Mouse (Mus musculus) CD4-positive, CD25-positive, alpha-beta regulatory T cell, adult 2 months (primary cell): ENCODE data around the gene Rapgef3.
A peak's percentile ranks its signal among the peaks of the same experiment; 100 is the strongest.

Experiments used
- DNase-seq: peaks from one replicate; pipeline ENCODE4 v3.0.0-alpha.2; 2012; ENCODE audit warnings: low read depth, low spot score

Gene Rapgef3

DNA sequence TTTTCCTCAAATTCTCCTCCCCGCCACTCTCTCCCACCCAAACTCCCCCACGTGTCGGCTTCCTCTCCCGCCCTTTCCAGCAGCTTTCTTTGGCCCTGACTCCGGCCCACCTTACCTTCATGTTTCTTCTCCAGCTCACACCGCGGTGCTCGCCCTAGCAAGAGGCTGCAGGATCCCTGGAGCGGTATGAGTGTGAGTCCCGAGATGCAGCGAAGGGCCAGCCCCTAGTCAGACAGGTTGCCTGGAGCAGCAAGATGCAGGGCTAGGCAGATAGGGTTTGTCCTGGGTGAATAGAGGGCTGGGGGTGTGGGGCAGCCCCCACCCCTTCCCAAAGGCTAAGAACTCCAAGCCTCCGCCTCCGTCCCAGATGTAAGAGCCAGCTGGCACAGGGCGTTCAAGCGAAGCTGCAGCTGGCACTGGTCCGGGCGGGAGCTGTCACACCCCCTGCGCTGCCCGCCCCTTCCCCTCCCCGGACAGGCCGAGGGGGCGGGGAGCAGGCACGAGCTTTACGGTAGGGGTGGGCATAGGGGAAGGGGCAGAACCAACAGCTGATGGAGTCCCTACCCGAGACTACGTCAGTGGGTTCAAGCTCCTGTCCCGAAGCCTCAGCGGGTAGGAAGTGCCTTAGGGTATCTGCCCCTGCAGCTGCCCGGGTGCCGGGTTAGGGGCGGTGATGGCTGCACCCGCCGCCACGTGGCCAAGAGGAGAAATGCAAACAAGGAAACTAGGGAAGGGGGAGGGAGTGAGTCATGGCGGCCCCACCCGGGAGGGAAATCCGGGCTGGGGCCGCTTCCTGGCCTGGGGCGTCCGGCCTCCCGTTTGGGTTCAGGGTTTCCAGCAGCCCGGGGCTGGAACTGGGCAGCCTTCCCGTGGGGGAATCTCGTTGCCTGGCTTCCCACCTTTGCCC, at the start of gene Rapgef3:
Gene Rapgef3 (minus strand): TSS at position 693 of the 907 bp plus-strand sequence.
- DNase-seq: peak; percentile 84

DNA sequence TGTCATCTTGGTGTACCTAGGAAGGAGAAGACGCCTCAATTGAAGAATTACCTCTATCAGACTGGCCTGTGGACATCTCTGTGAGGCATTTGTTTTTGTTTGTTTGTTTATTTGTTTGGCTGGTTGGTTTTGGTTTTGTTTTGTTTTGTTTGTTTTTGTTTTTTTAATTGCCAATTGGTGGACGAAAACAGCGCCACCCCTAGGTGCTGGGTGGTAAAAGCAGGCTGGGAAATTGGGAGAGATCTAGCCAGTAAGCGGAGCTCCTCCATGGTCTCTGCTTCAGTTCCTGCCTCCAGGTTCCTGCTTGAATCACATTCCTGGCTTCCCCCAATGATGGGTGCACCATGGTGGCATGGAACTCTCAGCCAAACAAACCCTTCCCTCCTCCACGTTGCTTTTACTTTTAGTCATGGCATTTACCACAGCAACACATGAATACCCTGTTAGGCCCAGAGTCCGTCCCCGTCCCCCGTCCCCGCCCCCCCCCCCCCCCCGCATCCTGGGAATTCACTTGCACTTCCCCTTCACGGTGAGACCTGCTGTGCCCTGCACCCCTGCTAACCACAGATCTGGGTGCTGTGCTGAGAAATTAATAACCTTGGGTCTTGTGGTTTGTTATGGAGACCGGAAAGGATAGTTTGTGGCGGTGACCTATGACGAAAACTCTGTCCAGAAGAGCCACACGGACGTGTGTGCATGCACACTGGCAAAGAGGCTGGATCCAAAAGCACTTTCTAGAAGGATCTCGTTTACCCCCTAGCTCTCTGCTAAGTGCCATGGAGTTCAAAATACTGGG, 48.6 kb upstream of the Rapgef3 start:
- no peak for DNase-seq

DNA sequence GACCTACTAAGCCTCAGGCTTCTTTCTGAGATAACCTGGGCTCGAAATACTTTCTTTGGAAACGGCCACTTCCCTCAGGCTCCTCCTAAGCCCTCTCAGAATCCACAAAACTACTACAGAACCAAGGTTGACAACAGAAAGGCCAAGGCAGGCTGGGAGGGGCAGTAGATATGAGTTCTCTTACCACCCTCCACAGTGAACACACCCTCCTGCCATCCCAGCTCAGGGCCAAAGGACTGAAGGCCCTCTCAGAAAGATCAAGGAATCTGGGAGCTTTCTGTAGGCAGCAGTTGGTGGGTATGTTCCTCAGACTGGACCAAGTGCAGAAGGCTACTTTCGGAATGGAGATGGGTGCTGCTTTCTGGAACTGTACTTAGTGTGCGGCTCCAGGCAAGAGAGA, 47.5 kb upstream of the Rapgef3 start:
- no peak for DNase-seq

DNA sequence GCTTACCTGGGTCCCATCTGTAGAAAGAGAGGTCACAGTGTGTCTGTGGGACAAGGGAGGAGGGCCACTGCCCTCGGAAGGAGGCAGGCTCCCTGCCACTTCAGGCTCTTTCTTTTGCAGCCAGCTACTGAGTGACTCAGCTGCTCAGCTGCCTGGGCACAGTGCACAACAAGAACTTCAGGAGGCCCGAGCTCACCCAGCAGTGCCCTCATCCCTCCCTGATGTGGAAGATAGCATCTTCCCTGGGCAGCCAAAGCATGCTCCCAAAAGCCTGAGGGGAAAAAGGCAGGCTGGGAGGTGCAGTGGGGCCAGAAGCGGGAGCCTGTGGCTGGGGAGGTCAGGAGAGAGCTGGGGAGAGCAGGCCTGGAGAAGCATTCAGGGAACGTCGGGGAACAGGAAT, 46.9 kb upstream of the Rapgef3 start:
- no peak for DNase-seq

DNA sequence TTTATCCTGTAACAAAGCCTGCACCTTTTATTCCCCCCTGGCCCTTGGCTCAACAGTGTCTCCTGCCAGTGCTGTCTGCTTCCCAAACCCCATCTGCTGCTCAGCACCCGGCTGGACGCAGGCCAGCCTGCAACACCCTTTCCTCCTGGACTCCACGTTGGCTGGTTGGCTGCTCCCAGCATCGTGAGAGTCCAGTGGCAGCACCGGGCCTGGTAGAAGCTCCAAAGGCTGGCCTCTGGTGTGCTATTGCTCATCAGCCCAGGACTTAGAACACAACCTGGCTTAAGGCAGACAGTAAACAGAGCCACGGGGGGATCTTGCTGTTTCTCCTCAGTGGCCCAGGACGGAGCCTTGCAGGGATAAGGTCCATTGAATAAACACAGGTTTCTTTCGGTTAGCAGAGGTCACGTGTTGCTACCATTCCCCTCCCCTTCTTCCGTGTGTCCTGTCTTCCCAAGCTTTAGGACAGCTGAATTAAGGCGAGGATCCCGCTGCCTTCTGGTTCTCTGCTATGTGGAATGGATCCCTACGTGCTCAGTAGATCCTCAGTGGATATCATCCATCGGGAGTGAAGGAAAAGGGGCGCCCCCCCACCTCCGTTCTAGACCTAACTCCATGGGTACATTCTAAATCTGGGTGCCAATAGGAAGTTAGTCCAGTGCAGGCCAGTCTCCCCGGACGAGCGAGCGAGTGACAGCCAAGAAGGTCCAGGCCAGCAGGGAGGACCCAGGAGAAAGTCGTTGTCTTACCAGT, 45.9 kb upstream of the Rapgef3 start:
- no peak for DNase-seq

DNA sequence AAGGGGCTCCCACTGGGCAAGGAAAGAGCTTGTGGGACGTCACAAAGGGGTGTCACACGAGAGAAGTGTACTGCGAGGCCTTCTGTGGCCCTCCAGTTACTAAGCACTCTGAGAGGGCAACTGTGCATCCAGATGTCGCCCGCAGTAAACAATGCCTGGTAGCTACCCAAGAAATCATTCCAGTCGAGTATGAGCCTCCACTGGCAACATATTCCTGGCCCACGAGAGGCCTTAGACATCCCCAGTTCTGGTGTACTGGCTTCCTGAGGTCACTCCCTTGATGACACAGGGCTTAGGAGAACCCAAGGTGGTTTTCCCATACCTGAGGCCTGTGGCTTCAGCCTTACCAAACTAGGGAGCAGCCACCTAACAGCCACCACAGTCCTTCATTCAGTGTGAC, 45.1 kb upstream of the Rapgef3 start:
- DNase-seq: no peak

DNA sequence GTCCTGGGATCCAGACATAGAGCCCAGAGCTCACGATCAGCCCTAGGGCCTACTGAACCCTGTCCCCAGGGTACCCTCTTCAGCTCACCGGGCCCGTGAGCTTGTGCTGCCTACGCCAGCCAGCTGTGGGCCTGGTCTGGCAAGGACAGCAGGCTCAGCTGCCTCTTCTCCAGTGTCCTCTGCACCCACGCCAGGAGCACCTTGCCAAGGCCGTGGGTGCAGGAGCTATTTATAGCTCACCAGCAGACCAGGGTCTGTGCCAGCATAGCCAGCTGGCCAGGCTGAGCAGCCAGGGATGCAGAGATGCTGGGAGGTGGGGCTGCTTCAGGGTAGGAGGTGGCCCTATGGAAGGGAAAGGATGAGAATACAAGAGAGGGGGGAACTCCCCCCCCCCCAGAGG, 44.4 kb upstream of the Rapgef3 start:
- DNase-seq: no peak

DNA sequence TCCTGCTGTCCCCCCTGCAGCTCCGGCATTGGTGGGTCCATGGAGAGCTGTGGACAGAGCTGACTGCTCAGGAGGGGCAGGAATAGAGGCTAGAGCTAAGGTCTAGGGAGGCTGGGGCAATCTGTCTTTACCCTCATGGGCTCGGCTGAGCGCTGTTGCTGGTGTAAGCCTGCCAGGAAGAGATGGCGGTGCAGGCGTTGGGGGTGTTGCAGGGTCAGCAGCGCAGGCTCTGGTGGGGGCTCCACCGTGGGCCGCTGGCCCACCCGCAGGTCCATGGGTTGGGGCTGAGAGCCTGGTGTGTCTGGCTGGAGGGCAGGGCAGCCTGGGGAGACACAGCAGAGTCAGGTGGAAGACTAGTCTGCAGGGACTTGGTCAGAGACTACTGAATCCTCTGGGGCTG, 43.5 kb upstream of the Rapgef3 start:
- no peak for DNase-seq

DNA sequence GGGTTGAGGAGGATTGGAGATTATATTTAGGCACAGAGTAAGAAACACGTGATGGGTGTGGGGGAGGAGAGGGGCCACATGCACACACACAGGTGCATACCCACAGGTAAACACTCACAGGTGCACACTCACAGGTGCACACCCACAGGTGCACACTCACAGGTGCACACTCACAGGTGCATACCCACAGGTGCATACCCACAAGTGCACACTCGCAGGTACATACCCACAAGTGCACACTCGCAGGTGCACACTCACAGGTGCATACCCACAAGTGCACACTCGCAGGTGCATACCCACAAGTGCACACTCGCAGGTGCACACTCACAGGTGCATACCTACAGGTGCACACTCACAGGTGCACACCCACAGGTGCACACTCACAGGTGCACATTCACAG, 42.6 kb upstream of the Rapgef3 start:
- no peak for DNase-seq

DNA sequence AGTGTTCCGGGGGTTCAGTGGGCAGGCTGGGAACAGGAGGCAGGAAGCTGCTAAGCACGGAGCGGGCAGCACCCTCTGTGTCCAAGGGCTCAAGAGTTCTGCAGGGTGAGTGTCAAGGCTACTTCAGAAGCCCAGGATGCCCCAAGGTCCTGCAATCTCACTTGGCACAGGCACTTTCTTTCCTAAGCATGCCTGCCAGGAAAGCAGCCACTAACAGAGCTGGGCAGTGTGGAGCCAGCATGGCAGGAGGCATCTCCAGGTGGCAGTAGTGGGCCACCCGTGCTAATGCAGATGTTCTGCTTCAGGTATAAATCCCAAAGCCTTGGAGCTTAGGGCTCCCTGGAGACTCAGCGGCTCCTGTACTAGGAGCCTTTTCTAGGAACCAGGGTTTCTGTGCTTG, 42.2 kb upstream of the Rapgef3 start:
- DNase-seq: peak; percentile 53

DNA sequence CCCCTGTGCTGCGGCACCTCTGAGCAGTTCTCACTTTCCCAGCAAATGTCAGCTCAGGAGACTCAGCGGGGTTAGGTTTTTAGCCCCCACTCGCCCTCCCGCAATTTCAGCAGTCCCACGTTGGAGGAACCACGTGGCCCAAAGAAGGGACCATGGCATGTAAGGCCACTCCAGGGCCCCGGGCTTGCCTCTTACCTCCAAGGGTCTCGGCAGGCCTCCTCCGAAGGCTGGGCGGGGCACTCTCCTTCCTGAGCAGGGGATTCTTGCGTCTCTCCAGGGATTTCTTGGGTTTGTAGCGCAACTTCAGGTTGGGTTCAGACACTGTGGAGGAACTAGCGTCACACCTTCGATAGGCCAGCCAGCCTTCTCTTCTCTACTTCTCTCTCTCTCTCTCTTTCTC, 41.4 kb upstream of the Rapgef3 start:
- no peak for DNase-seq

DNA sequence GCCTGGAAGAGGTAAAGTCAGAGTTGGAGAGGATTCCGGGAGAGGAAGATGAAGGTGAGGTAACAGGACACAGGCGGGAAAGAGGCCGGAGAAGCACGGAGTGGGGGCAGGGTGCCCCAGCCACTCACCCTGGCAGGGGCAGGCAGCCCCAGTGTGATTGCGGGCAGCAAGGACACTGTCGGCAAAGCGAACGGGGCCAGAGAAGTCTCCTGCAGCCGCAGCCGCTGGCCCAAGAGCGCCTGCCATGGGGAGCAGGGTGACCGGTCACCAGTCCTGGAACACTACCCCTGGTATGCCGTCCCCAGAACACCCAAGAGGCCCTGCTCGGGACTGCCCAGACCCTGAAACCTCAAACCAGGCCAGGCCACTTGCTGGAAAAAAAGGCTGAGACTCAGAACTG, 40.8 kb upstream of the Rapgef3 start:
- no peak for DNase-seq

DNA sequence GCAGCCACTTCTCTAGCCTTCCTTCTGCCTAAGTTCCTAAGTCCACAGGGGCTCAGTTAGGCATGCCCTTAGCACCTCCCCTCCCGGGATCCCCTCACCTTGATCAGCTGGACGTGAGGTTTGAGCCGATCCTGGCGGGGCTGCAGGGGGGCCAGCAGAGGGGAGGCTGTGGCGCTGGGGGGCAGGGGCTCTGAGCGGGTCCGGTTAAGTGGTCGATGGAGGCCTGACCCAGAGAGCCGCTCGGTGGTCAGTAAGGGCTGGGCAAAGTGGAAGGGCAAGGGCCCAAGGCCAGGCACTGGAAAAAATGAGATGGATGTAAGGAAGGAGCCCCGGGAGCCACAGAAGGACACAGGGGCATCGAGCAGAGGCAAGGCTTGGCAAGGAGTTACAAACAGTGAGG, 40.1 kb upstream of the Rapgef3 start:
- DNase-seq: no peak

DNA sequence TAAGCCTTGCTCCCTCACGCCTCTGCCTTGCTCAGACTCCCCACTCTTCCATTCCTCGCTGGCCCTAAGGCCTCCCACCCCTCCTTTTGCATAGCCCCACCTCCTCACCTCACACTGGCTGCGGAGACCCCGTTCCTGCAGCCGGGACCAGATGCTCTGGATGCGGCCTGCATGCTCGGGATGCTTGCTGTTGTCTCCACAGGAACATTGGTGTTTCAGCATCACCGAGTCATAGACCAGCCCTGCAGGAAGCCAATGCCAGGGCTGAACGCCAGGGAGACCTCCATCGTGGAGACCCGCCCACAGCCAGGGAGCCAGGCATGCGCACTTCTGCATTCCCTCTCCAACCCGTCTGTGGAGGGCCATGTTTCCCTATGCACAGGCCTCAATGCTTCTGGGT, 34.8 kb upstream of the Rapgef3 start:
- DNase-seq: no peak

DNA sequence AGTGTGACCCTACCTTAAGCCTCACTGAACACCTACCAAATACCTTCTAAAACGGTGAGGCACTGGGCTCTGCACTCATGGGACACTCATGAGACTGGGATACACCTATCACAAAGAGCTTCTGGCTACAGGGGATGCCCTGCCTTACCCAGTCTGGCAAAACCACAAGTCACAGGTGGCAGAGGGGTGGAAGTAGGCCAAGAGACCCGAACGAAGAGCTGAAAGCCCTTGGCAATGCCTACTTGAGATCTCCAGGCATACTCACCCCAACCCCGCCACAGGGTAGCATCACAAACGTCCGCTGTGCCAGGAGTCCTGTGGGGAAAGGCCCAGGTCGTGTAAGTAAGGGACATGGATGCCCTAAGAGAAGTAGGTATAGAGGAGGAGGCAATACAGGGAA, 34.0 kb upstream of the Rapgef3 start:
- no peak for DNase-seq

DNA sequence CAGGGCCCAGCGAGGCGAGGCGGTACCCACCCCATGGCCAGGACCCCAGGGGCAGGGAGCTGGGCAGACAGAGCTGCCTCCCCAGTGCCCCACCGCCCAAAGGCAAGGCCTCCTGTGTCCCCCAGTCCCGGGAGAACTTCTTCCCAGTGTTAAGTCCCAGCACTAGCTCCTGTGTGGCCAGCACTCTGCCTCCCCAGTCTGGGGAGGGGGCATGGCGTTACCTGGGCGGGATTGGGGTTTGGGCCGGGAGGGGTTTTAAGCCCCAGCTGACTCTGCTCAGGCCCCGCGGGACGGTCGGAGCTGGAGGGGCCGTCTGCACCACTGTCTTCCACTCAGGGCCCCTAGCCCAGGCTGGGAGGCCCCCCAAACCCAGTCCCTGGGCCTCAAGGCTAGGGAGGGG, 33.1 kb upstream of the Rapgef3 start:
- no peak for DNase-seq

DNA sequence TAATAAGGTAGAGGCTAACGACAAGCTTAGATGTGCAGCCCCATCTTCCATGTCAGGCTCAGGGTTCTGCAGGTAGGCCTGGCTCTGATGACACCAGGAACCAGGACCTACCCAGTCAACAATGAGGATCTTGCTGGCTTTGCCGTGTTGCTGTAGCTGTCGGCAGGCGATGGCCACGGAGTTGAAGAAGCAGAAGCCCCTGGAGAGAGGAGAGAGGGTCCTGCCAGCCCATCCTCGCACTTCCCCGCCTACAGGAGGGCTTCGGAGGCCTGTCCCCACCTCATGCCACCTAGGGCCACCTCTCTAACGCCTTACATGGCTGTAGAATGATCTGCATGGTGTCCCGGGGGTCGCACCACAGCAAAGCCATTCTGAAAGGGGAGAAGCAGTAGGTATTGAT, 31.7 kb upstream of the Rapgef3 start:
- DNase-seq: no peak

DNA sequence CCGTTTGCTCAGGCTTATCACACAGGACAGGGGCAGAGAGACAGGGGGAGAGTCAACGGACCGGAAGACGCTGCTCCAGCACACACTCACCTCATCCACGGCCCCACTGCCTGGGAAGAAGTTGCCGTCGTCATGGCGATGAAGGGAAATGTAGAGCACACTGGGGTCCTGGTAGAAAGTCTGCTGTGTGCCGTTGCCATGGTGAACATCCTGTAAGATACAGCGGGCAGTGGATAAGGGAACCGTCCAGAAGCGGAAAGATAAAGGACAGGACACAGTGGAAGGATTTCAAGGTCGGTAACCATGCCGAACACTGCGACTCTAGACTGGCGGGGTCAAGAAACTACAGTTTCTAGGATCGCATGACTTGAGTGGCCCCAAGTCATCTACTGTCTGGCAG, 30.4 kb upstream of the Rapgef3 start:
- DNase-seq: no peak

DNA sequence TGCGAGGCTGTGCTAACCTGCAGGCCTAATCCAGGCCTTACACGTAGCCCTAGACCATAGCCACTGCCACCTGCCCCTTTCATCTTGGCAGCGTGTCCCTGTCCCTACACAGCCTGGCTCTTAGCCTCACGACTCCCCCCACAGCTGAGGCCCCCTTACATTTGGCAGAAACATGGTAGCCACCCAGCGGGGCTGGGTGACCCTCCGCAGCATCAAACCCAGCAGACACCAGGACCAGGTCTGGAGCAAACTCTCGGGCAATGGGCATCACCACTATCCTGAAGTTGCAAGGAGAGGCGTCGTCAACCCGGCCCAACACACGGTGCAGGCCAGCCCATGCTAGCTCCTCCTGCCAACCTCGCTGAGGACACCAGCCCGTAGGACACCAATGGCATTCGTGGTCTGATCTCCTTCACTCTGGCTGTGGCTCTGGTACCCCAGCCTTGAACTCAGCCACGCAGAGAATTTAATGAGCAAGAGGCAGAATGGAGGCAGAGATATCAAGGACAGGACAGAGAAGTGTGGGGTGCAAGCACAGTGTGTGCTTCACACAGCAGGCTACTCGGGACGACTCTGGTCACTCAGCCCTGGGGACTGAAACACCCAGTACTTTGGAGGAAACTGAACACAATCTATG, 29.0 kb upstream of the Rapgef3 start:
- no peak for DNase-seq

DNA sequence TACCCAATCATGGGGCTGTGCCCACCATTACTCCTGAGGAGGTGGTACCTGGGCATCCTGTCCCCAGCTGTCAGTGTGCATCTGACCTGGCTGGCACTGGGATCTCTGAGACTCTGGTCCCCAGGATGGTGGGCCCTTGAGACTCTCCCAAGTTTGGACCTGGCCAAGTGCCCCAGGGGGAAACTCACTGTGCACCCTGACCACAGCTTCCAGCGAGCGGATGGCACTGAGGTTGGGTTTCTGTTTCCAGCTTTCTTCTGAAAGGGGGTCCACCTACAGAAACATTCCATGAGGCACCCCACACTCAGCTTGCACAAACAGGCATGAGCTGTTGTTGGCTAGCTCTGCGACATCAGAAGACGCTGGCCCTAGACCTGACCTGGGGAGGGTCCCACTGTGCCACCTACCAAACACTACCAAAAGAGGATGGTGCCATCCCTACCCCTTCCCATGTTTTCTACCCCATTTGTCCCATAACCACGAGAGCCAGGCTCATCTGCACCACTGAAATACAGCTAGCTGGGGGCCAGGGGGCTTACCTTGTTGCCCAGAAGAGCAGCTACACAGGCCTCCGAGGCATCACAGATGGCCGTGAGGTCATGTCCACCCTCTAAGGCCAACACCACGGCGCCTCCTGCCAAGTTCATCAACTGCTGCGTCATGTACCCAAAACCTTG, 27.9 kb upstream of the Rapgef3 start:
- no peak for DNase-seq

DNA sequence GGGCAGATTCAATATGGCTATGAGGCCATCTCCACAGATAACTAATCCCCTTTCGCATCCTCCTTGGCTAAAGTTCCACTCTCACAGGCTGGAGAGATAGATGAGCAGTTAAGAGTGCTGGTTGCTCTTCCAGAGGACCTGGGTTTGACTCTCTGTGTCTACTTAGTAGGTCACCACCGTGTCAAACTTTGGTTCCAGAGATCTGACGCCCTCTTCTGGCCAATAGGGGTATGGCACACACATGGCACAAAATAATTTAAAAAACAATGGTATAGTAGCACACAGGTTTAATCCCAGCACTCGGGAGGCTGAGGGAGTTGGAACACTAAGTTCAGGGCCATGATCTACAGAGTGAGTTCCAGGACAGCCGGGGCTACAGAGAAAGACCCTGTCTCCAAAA, 26.5 kb upstream of the Rapgef3 start:
- peak; percentile 44 for DNase-seq
